Mouse (Mus musculus) megakaryocyte progenitor cell, adult 5-6 weeks (primary cell): ENCODE results near the gene Gata2. TPM values are rescaled to one million over a fixed set of nuclear protein-coding genes. Genes with fewer than 3 reads are reported as not detected.

Experiments used
- ATAC-seq: replicated peaks from 2 replicates; pipeline ENCODE4 v1.8.0; 2016; ENCODE audit warnings: mild to moderate bottlenecking, moderate TSS enrichment, inconsistent platforms; ENCODE audit not compliant: poor library complexity
- total RNA-seq, 2 experiments: library from RNA; stranded (forward) in 1 of 2; stranded (reverse) in 1 of 2; fragments of 157-497, 149-512 nt in 1 of 2; fragments of 200-1000 nt in 1 of 2; gene quantifications; 2 replicates each; pipeline versions ENCODE4 v1.2.3 to v1.2.4; 2015 to 2017

Gata2 gene
- total RNA-seq, 2 experiments from 2014 or later: 6.0 to 19.8 TPM

- no peak for ATAC-seq
Measured at GRCm38 (mm10) chr6:88194053-88194977, 624 bp downstream of the Gata2 start.

- ATAC-seq: no peak
Measured at GRCm38 (mm10) chr6:88194978-88195325, 1.3 kb downstream of the Gata2 start.

GRCm38 (mm10) chr6:88196054-88196732 lies 2.5 kb downstream of the Gata2 start:
- no peak for ATAC-seq

GRCm38 (mm10) chr6:88196733-88197312 lies 3.1 kb downstream of the Gata2 start:
- ATAC-seq: no peak

- no peak for ATAC-seq
Measured at GRCm38 (mm10) chr6:88197313-88198069, 3.8 kb downstream of the Gata2 start.

- peak; percentile 18 for ATAC-seq
Measured at GRCm38 (mm10) chr6:88198070-88198940, 4.6 kb downstream of the Gata2 start.

GRCm38 (mm10) chr6:88199001-88199717 lies 5.5 kb downstream of the Gata2 start:
- 0 out of 2 replicates have a peak, but pooled peaks have one; percentile 10 for ATAC-seq

- no peak for ATAC-seq
Measured at GRCm38 (mm10) chr6:88199718-88200692, 6.3 kb downstream of the Gata2 start.

GRCm38 (mm10) chr6:88200693-88201609 lies 7.3 kb downstream of the Gata2 start:
- no peak for ATAC-seq

GRCm38 (mm10) chr6:88201926-88202700 lies 8.4 kb downstream of the Gata2 start:
- ATAC-seq: no peak

GRCm38 (mm10) chr6:88202921-88203690 lies 9.4 kb downstream of the Gata2 start:
- ATAC-seq: peak; percentile 52

GRCm38 (mm10) chr6:88203791-88204405 lies 10.2 kb downstream of the Gata2 start:
- no peak for ATAC-seq

GRCm38 (mm10) chr6:88204531-88205385 lies 11.1 kb downstream of the Gata2 start:
- no peak for ATAC-seq

GRCm38 (mm10) chr6:88205386-88205700 lies 11.7 kb downstream of the Gata2 start:
- no peak for ATAC-seq
